Mouse (Mus musculus): ENCODE data around the gene H2-D1.
"Not testable (repeated sequence)": the region's sequence is repeated elsewhere in the genome, so short reads cannot be mapped to it uniquely, and the experiment has no call there.

Gene H2-D1

GRCm38 (mm10) chr17:35303756-35304350, 41.3 kb downstream of the H2-D1 start:
- no peak for DNase-seq (ENCODE audit: low spot score in 2 of 2)

GRCm38 (mm10) chr17:35304478-35304877, 41.9 kb downstream of the H2-D1 start:
- no peak for DNase-seq (ENCODE audit: low spot score in 2 of 2)

- DNase-seq (ENCODE audit: low spot score in 2 of 2): not testable (repeated sequence)
Measured at GRCm38 (mm10) chr17:35304921-35305320, 42.4 kb downstream of the H2-D1 start.

Data from frontal cortex, postnatal 25 days (tissue).